Mouse (Mus musculus) skeletal muscle tissue, adult 2 months (tissue): ENCODE results near the gene Pik3ip1.

ENCODE experiments used
- DNase-seq: peaks from one replicate; pipeline ENCODE4 v3.0.0-alpha.2; 2012; ENCODE audit warnings: low read depth, low spot score

The Pik3ip1 gene

DNA sequence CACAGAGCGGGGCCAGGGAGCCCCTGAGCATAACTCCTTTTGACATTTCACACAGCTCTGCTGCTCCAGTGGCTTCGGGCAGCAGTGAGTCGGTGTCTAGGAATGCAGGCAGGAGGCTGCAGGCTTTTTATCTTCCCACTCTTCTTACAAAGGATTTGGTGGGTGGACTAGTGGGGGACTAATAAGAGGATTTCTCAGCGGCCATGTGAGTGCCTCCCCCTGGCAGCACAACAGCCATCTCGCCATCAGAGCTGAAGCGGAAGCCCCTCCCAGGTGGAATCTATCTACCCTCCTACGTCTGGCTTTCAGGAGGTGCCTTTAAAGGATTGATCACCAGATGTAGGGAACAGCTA, 44.1 kb downstream of the Pik3ip1 start:
- no peak for DNase-seq

DNA sequence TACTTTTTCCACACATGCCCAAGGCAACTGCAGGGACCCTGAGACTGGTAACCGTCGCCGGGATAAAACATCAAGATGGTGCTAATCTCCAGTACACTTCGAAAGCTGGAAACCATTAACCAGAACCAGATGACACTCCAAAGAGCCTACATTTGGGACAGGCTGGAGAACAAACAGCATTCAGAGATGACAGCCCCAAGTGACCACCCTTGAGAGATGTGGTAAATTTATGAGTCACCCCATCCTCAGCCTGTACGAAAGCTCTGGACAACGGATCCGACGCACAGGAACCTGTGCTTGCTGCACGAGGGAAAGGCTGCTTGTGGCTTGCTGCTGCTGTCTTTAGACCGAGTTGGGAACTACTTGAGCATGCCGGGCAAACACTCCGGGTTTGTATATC, 44.5 kb downstream of the Pik3ip1 start:
- no peak for DNase-seq

GRCm38 (mm10) chr11:3379427-3379826, 49.2 kb downstream of the Pik3ip1 start:
- DNase-seq = no peak

- no peak for DNase-seq
These were observed 51.1 kb downstream of the Pik3ip1 start for GRCm38 (mm10) chr11:3381148-3381814.

DNA sequence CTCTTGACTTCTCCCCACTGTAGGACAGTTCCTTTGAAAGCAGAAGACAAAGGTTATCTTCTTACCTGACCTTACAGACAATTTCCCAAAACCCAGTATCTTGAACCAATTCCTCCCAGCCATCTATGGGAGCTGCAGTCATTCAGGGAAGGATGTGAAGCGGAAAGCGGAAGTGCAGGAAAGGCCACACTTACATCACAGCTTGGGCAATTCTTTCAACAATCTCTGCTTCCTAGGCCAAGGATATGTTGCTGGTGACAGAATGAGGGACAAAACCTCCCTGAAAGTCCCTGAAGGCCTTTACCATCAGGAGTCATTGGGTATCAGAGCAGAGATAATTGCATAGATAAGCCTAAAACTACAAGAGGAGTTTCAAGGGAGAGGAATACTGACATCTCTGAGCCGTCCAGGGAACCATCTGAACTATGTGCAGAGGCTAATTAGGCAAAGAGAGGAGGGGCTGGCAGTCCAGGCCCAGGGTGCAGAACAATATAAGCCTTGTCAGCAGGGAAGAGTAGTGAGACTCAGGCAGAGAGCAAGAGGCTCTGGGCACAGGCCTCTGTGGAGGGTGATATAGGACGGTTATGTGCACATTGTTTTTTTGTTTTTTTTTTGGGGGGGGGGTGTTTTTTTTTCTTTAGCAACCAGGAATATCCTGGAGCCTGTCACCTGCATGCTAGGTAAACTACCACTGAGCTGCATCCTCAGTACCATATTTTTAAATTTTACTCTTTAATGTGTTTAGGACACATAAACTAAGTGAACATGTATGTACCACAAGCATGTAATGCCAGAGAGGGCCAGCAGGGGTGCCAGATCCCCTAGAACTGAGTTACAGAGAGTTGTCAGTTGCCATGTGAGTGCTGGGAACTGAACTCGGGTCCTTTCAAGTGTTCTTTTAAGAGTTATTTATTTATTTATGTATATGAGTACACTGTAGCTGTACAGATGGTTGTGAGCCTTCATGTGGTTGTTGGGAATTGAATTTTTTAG, 52.7 kb downstream of the Pik3ip1 start:
- DNase-seq = no peak

DNA sequence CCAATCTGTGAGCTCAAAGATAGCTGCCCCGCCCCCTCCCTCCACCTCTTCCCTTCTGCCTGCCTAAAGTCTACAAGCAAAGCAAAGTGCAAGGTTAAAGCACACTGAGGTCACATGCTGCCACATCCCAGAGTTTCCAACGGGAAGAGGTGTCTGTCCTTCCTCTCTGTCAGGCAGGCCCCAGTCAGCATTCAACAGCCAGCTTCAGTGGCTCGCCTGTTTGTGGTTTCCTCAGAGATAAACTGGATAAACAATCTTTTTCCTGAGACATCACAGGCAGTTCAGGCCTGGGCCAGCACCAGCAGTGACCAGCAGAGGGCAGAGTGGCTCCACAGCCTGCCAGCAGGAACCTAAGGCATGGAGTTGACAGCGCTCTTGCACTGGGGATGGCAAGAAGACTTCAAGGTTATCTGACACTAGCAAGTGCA, 56.8 kb downstream of the Pik3ip1 start:
- peak; percentile 69 for DNase-seq

DNA sequence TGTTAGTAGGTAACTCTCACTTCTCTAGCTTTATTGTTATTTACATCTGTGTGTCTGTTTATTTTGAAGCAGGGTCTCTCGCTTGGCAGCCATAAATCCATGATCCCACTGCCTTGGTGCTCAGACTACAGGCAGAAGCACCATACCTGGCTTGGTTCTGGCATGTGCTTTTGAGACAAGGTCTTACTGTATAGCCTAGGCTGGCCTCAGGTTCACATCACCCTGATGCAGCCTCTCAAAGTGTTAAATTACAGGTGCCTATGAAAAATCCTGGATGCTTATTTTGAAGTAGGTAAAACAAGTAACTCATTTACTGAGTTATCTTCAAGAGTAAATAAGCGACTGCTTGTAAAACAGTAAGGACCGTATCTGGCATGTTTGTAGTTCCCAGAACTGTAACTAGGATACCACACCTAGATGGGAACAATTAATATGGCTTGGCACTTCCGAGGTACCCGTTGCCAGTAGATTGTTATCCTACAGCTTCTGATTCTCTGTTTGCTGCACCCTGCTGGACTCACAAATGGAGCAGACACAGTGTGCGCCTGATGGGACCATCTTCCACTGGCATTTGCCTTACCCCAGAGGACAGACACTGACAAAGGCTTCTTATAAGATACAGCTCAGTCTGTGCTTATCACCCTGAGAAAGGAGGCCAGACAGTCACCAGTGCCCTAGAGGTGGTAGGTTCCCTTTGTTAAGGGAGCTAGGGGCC, 57.4 kb downstream of the Pik3ip1 start:
- no peak for DNase-seq

DNA sequence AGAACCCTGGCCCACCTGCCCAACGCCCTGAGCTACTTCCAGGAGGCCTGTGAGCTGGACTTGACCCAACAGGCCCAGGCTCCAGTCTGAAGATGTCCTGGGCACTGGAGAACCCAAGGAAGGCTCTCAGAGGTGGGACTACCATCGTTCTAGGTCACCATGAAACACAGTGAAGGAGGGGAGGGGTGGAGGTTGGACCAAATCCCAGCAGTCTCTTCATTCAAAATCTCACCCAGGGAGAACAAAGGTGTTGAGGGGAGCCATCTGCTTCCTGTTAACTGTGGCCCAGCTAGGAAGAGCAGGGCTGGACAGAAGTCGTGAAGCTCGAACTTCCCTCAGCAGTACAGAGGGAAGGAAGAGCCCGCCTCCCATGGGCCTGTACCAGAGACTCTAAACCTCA, 59.8 kb downstream of the Pik3ip1 start:
- DNase-seq = no peak

DNA sequence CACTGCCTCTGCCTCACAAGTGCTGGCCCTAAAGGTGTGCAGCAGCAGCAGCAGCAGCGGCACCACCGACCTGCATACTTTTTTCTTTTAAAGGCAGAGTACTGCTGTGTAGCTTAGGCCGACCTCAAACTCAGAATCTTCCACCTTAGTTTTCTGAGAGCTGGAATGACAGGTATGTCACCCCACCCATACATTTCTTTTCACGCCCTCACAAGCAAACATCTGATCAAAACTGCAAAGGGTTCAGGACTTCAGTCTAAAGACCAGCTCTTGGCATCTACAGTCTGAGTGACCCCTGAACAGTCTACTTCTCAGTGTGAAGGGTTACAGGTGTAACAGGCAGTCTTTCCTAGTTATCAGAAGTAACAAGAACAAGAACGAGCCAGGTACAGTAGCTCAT, 60.6 kb downstream of the Pik3ip1 start:
- DNase-seq = no peak

DNA sequence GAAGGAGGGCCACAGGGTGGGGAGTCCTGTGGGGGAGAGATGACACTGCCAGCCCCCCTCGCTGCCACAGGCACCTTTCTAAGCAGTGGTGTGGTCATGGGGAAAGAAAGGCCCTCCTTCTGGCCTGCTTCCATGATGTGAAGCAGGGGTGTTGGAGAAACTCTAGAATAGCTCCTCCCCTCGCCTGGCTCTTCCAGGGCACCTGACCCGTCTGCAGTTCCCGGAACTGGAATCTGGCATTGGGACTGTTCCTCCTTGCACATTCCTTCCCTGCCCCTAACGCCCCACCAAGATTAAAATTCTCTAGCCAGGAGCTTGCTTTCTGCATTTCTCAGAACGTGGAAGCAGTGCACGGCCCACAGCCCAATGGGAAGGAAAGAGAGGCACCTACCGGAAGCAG, 62.3 kb downstream of the Pik3ip1 start:
- peak; percentile 24 for DNase-seq
